Comparison of ENCODE assay signal across 8 mouse cellular contexts in the genomic region with DNA sequence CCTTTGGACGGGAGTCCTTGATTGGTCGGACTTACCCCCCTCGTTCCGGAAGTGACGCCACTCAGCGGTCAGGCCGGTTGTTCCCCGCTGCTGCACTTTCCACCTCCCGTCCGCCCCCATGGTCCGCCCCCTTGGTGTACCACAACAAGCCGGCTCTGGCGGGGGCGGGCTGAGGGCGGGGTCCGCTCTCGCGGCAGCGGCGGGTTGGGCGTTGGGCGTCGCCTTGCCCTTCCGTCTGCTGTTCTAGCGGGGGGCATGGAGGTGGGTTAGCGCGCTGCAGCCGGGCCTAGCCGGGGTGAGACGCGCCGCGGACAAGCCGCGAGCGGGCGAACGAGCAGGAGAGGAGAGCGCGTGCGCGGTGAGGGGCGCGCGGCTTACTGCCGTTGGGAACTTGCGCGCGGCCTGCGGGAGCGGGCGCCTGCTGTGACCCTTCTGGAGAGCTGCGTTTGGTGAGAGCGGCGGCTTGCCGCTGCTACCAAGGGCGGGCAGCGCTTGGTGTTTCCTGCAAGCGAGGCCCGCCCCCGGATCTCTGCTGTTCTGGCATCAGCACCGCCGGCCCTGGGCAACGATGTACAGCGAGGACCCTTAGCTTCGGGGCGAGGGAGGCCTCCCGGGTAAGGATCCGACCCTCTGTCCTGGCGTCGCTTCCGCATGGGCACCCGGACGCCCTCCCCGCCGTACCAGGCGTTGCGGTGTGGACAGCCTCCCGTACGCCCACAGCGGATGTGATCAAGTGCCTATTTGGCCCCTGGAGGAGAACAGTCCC. TPM values are rescaled to one million over a fixed set of nuclear protein-coding genes. Genes with fewer than 3 reads are reported as not detected.
DNase-seq lines count a peak whose midpoint lies in the region; ATAC-seq lines count a peak whose summit lies in the region.

No protein-coding gene starts in this region.

- peak overlapping the region; percentile 88 for H3K27ac ChIP-seq in hindbrain, embryonic 15.5 days (replicated peaks)

- no peaks in the 10 kb centered on the region for H3K9me3 ChIP-seq in hindbrain, embryonic 15.5 days

- WGBS in hindbrain, embryonic 15.5 days: under 1% methylated on average over 77 of the region's 81 CpGs

- H3K9ac ChIP-seq in hindbrain, embryonic 15.5 days: peak overlapping the region; percentile 88

- DNase-seq in T-cell, adult 2 months (ENCODE audit: low spot score): peak; percentile 100
- DNase-seq in cerebellum, postnatal 36 days: peak; percentile 97 to 99
- peak; percentile 96 to 98 for DNase-seq in frontal cortex, postnatal 36 days (ENCODE audit: low spot score in 2 of 2)
- DNase-seq in left cerebral cortex, adult 11 months (ENCODE audit: low spot score): peak; percentile 95
- peak; percentile 99 to 100 for DNase-seq in lung, postnatal 4 days
- peak; percentile 97 for DNase-seq in retina, postnatal 7 days (ENCODE audit: low read depth, low spot score)
- DNase-seq in urinary bladder, adult 2 months (ENCODE audit: low spot score): peak; percentile 95

- peak overlapping the region; percentile 83 for H3K4me2 ChIP-seq in hindbrain, embryonic 15.5 days

- H3K36me3 ChIP-seq in hindbrain, embryonic 15.5 days: peaks cover 14% of the 10 kb centered on the region

- no peaks in the 10 kb centered on the region for H3K27me3 ChIP-seq in hindbrain, embryonic 15.5 days

- ATAC-seq in hindbrain, embryonic 15.5 days (ENCODE audit: low FRiP score, low read depth): peak; percentile 98

- peaks cover 18% of the 10 kb centered on the region for H3K4me1 ChIP-seq in hindbrain, embryonic 15.5 days (replicated peaks)

- H3K4me3 ChIP-seq in hindbrain, embryonic 15.5 days: peak overlapping the region; percentile 61

RNA-seq across cellular contexts. Expression of gene Setx, which starts 1.1 kb away (rescaled TPM):
- polyA plus RNA-seq in hindbrain, embryonic 15.5 days (2015; fragmentation: Nextera tagmentation; extraction: Ambion mirVana): 9.2 and 13.0 TPM in 2 replicates
- 6.8 and 8.8 TPM in 2 replicates for polyA plus RNA-seq in urinary bladder, adult 2 months (2012; rRNA removed)

Comparison
In these comparisons a context has a peak if more than half of its experiments do, and no peak if none do; other contexts are left out.
1. Peak in every context shown above with its lines: DNase-seq, ATAC-seq, H3K4me3 ChIP-seq and H3K27ac ChIP-seq.